Mouse (Mus musculus) C2C12 (cell line): ENCODE measurements around the gene Bbof1. TPM values are rescaled to one million over a fixed set of nuclear protein-coding genes. Genes with fewer than 3 reads are reported as not detected.

ENCODE experiments used
- H3K27me3 ChIP-seq: one replicate; pipeline ENCODE4 v1.6.1; 2011; ENCODE audit not compliant: control insufficient read depth, insufficient read depth, insufficient read length
- H3K36me3 ChIP-seq: one replicate; pipeline ENCODE4 v1.6.1; 2011; ENCODE audit not compliant: control insufficient read depth, insufficient read depth
- H3K4me3 ChIP-seq: one replicate; pipeline ENCODE4 v1.5.1; 2011; ENCODE audit warnings: mild to moderate bottlenecking, control low read depth; ENCODE audit not compliant: poor library complexity, insufficient read depth, severe bottlenecking
- H3K79me2 ChIP-seq: one replicate; pipeline ENCODE4 v1.6.1; 2011; ENCODE audit not compliant: control insufficient read depth, insufficient read depth
- H3K79me3 ChIP-seq: one replicate; pipeline ENCODE4 v1.6.1; 2011; ENCODE audit warnings: low read depth, control low read depth
- H3ac ChIP-seq: one replicate; pipeline ENCODE3; 2011; ENCODE audit warnings: low read depth; ENCODE audit not compliant: control insufficient read depth, insufficient read length
- CEBPB ChIP-seq: IDR thresholded peaks from one replicate; pipeline ENCODE4 v1.6.1; 2011; ENCODE audit warnings: low read depth, mild to moderate bottlenecking, control low read depth, moderate library complexity
- CTCF ChIP-seq: IDR thresholded peaks from one replicate; pipeline ENCODE4 v1.5.1; 2011; ENCODE audit not compliant: control insufficient read depth, insufficient read depth, insufficient read length
- FOSL1 ChIP-seq: IDR thresholded peaks from one replicate; pipeline ENCODE4 v1.8.0; 2011; ENCODE audit warnings: mild to moderate bottlenecking, low read length; ENCODE audit not compliant: poor library complexity, insufficient read depth, severe bottlenecking
- MAX ChIP-seq: IDR thresholded peaks from one replicate; pipeline ENCODE4 v1.6.1; 2011; ENCODE audit warnings: mild to moderate bottlenecking, control low read depth
- MYOD1 ChIP-seq: IDR thresholded peaks from one replicate; pipeline ENCODE4 v1.6.1; 2011; ENCODE audit warnings: low read depth; ENCODE audit not compliant: control insufficient read depth, insufficient read length
- MYOG ChIP-seq: IDR thresholded peaks from one replicate; pipeline ENCODE4 v1.6.1; 2011; ENCODE audit not compliant: control insufficient read depth, insufficient read length; ENCODE audit errors: extremely low read depth
- USF1 ChIP-seq: IDR thresholded peaks from one replicate; pipeline ENCODE4 v1.6.1; 2011; ENCODE audit warnings: low read depth, mild to moderate bottlenecking, control low read depth, moderate library complexity
- polyA plus RNA-seq: library from polyadenylated mRNA; unstranded; fragments of >200 nt; fragmentation: generic; extraction: Trizol; gene quantifications from one replicate; pipeline ENCODE4 v1.2.1, GENCODE M21; 2012; ENCODE audit warnings: missing spikeins

Bbof1 gene
- polyA plus RNA-seq, 1 experiment, result 0.25 TPM

DNA sequence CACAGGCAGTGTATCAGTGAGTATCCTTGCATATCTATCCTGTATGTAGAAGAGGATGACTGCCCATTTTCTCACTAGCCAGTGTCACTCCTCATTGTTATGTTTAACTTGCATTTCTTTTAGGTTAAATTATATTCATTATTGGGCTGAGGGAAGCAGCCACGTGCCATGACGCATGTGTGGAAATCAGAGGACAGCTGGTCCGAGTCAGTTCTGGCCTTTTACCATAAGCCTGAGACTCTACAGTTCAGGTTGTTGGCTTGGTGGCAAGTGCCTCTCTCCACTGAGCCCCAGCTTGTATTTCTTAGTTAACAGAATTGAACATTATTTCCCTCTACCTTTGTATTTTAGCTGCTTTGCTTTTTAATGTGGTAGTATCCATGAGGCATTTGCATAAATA lies 48.0 kb downstream of the Bbof1 start:
- H3K79me2 ChIP-seq, result peaks cover 28% of the 10 kb centered on the region
- no peak overlapping the region for H3ac ChIP-seq
- TF ChIP-seq MYOG (no peak), USF1 (no peak), FOSL1 (no peak), MYOD1 (no peak), CTCF (no peak), CEBPB (no peak), MAX (no peak)
- H3K4me3 ChIP-seq, result no peak overlapping the region
- H3K79me3 ChIP-seq, result peaks cover 15% of the 10 kb centered on the region
- H3K36me3 ChIP-seq, result peaks cover 31% of the 10 kb centered on the region
- no peaks in the 10 kb centered on the region for H3K27me3 ChIP-seq

DNA sequence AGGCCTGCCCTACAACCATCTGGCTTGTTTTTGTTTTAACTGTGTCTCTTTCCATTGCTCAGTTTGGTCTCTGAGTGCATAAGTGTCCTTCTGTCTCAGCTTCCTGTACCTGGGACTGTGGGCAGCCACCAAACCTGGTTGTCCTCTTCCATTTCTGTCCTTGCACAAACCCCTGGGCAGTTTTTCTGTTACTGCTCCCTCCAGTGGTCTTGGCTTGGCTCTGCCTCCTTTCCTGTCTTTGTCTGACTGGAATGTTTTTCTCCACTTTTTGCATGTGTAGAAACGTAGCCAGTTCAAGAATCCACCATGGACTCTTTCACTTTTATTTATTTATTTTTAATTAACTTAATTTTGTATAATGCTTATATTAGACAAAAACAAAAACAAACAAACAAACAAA lies 51.0 kb downstream of the Bbof1 start:
- Histone ChIP-seq H3K27me3 (no peaks in the 10 kb centered on the region), H3K79me3 (peaks cover 3% of the 10 kb centered on the region), H3ac (no peak overlapping the region), H3K4me3 (no peak overlapping the region), H3K79me2 (peaks cover 4% of the 10 kb centered on the region), H3K36me3 (peaks cover 57% of the 10 kb centered on the region)
- TF ChIP-seq MYOG (no peak), USF1 (no peak), CTCF (no peak), CEBPB (no peak), MAX (no peak), FOSL1 (no peak), MYOD1 (no peak)

- Histone ChIP-seq H3K79me3 (no peaks in the 10 kb centered on the region), H3K27me3 (no peaks in the 10 kb centered on the region), H3K4me3 (no peak overlapping the region), H3K36me3 (peaks cover 63% of the 10 kb centered on the region), H3K79me2 (no peaks in the 10 kb centered on the region), H3ac (no peak overlapping the region)
- TF ChIP-seq MAX (no peak), MYOD1 (no peak), CTCF (no peak)
Measured at GRCm38 (mm10) chr12:84461416-84461815, 52.5 kb downstream of the Bbof1 start.

- Histone ChIP-seq H3K27me3 (no peaks in the 10 kb centered on the region), H3K79me2 (no peaks in the 10 kb centered on the region), H3K4me3 (no peak overlapping the region), H3K36me3 (peaks cover 72% of the 10 kb centered on the region), H3ac (no peak overlapping the region), H3K79me3 (no peaks in the 10 kb centered on the region)
- TF ChIP-seq MAX, result no peak
- no peak for TF ChIP-seq CEBPB
- no peak for TF ChIP-seq MYOG
- no peak for TF ChIP-seq MYOD1
- TF ChIP-seq USF1, result no peak
- TF ChIP-seq CTCF, result no peak
- no peak for TF ChIP-seq FOSL1
Measured at GRCm38 (mm10) chr12:84462856-84463255, 54.0 kb downstream of the Bbof1 start.

DNA sequence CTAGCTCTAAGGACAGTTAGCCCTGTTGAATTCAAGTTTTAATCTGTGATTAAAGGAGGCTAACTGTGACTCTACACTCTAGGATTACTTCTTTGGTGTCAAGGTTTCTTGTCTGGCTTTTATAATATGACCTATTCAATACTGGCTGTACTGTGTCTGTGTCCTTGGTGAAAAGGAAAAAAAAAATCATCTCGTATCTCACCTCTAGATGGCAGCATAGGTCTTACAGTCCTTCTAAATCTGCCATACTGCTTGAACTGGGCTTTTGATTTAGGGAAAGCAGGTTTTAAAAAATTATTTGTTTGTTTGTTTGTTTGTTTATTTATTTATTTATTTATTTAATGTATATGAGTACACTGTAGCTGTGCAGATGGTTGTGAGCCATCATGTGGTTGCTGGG lies 59.8 kb downstream of the Bbof1 start:
- Histone ChIP-seq H3K27me3 (no peaks in the 10 kb centered on the region), H3K36me3 (peaks cover 51% of the 10 kb centered on the region), H3K4me3 (no peak overlapping the region), H3K79me3 (no peaks in the 10 kb centered on the region), H3K79me2 (no peaks in the 10 kb centered on the region), H3ac (no peak overlapping the region)
- TF ChIP-seq MAX (no peak), MYOD1 (no peak), CTCF (peak; percentile 4), USF1 (no peak)

DNA sequence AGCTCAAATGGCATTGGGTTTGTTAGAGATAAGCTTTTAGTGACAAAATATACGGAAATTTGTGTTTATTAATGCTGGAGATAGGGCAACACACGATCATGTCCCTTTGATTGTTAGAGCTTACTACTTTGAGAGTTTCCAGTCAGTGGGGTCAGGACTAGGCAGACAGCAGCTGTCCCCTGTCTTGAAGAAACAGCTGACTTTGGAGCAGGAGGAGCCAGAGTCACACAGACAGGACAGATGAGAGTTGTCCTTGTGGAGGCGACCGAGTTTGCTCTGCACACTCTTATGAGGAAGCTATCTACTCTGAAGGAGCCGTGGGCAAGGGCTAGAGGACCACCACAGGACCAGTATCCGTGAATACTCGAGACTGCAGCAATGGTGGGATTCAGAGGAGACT lies 70.1 kb downstream of the Bbof1 start:
- H3K4me3 ChIP-seq, result no peak overlapping the region
- H3ac ChIP-seq, result no peak overlapping the region
- no peaks in the 10 kb centered on the region for H3K79me2 ChIP-seq
- TF ChIP-seq MAX, result no peak
- no peak for TF ChIP-seq CTCF
- no peak for TF ChIP-seq CEBPB
- TF ChIP-seq MYOD1, result no peak
- TF ChIP-seq FOSL1, result no peak
- no peak for TF ChIP-seq USF1
- no peaks in the 10 kb centered on the region for H3K79me3 ChIP-seq
- H3K27me3 ChIP-seq, result no peaks in the 10 kb centered on the region
- no peaks in the 10 kb centered on the region for H3K36me3 ChIP-seq
